Mouse (Mus musculus) adrenal gland, postnatal 10 days (tissue): ENCODE results near the gene Ranbp2. TPM values are rescaled to one million over a fixed set of nuclear protein-coding genes. Genes with fewer than 3 reads are reported as not detected.
A peak's percentile ranks its signal among the peaks of the same experiment; 100 is the strongest.
"Not testable (repeated sequence)": the region's sequence is repeated elsewhere in the genome, so short reads cannot be mapped to it uniquely, and the experiment has no call there.

Experiments used
- DNase-seq: peaks from one replicate; pipeline ENCODE4 v3.0.0; 2021; ENCODE audit warnings: mixed read lengths
- total RNA-seq, 2 experiments: library from RNA; stranded (reverse); gene quantifications; 2 replicates each; pipeline ENCODE4 v1.2.3; 2021

Ranbp2 gene
- total RNA-seq, 2 experiments from 2014 or later = 61.2 to 63.2 TPM

- DNase-seq = no peak
Measured at GRCm38 (mm10) chr10:58496732-58497131, 50.0 kb downstream of the Ranbp2 start.

DNA sequence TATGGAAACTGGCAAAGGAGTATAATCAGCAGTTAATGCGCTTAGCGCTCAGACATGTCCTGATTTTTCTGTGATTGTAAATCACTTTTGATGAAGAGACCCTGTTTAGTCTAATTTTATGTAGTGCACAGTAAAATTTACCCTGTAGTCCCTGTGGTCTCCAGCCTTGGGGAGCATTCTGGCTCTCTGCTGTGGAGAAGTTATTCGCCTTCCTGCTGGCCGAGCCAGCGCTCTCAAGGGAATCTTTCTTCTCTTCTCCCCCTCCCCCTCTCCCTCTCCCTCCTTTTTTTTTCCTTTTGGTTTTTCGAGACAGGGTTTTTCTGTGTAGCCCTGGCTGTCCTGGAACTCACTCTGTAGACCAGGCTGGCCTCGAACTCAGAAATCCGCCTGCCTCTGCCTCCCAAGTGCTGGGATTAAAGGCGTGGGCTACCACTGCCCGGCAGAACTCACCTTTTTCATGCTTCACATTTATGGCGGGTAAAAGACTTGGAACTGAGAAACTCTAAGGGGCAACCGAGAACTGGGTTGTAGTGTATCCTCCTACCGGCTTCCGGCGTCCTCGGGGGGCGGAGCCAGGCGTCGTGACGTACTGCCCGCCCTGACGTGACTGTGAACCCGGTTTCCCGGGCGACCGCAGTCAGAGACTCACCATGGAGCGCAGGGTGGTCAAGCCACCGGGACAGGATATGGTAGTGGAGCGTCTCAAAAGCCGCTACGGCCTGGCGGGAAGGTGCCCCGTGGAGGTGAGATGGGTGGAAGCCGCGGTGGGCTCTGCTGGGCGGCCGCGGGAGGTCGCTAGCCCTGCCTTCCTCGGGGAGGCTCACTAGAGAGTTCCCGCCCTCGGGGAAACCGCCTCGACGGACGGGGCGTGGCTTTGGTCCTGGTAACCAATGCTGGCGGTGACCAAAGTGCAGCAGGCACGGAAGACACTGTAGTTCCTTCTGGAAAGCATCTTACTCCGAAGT, 50.9 kb downstream of the Ranbp2 start, which contains the start of gene Ccdc138:
Gene Ccdc138, plus strand, starts transcription at position 629 of the 965 bp plus-strand sequence.
- peak; percentile 97 for DNase-seq

DNA sequence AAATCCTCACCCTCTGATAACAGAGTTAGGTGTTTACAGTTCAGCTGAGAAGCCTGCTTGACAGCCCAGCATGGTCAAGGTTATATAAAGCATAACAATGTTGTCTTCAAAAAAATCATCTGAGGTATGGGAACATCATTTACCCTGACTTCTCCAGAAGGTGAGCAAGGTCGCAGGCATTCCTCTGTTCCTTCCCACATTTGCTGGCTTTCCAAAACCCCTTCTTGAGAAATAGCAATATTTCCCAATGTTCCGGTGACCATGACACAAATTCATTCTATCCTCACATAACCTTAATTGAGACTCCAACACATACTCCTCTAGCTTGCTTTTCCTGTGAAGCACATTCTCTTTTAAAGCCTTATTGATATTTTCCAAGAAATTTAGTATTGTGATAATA, 51.8 kb downstream of the Ranbp2 start:
- peak; percentile 20 for DNase-seq

DNA sequence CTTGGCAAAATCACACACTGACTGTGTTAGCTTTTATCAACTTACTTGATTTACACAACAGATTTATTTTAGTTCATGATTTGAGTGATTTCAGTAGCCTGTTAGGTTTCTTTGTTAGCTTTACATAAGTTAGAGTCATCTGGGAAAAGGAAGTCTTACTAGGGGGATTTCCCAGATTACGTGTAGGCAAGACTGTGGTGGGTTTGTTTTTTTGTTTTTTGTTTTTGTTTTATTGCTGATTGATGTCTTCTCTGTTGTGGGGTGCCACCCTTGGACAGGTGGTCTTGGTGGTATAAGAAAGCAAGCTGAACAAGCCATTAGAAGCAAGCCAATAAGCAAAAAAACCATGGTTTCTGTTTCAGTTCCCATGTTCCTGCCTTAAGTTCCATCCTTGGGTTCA, 82.6 kb downstream of the Ranbp2 start:
- DNase-seq = no peak

GRCm38 (mm10) chr10:58530896-58531790, 84.4 kb downstream of the Ranbp2 start:
- no peak for DNase-seq

- no peak for DNase-seq
Measured at GRCm38 (mm10) chr10:58532177-58532576, 85.5 kb downstream of the Ranbp2 start.

DNA sequence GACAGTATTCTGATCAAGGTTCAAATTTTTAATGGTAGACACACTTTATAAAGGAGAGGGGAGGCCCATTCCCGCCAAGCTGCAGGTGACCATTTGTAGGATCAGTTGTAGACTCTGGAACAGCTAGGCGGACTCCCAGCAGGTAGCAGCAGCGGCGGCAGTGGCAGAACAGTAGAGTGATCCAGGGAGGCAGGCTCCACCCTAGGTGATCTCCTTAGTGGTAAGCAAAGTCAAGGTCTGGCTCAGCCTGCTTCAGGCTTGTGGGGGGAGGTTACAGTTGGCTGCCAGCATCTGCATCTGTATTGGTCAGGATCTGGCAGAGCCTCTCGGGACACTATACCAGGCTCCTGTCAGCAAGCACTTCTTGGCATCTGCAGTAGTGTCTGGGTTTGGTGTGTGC, 89.6 kb downstream of the Ranbp2 start:
- not testable (repeated sequence) for DNase-seq

GRCm38 (mm10) chr10:58540613-58541012, 93.9 kb downstream of the Ranbp2 start:
- DNase-seq = no peak

Other genes starting within 250 kb of the Ranbp2 start
- not detected for gene AW822073, start 222.0 kb upstream of the Ranbp2 start, total RNA-seq
- not detected for gene Duxf3, start 214.2 kb upstream of the Ranbp2 start, total RNA-seq
- not detected for gene Gm4981, start 210.2 kb upstream of the Ranbp2 start, total RNA-seq
- 10 to 100 TPM; 33.3 to 45.1 TPM for gene Gcc2, start 191.4 kb upstream of the Ranbp2 start, total RNA-seq
- gene Lims1, start 123.5 kb upstream of the Ranbp2 start, total RNA-seq = 10 to 100 TPM; 58.1 to 69.6 TPM
- gene Ccdc138, start 51.0 kb downstream of the Ranbp2 start, total RNA-seq = 1 to 10 TPM; 3.4 to 5.0 TPM
- under 1 TPM; 0.21 to 0.24 TPM for gene Edar, start 228.7 kb downstream of the Ranbp2 start, total RNA-seq